Mouse (Mus musculus): ENCODE measurements around the gene Pnpla2. TPM values are rescaled to one million over a fixed set of nuclear protein-coding genes. Genes with fewer than 3 reads are reported as not detected.

The Pnpla2 gene
- polyA plus RNA-seq (2015; fragmentation: Illumina TruSeq; extraction: RNeasy Lipid Tissue Mini Kit (QIAGEN cat#74804); ENCODE audit: low read depth, low replicate concordance): 18.9 TPM

GRCm38 (mm10) chr7:141454967-141455551 is at the start of gene Pnpla2:
TSS of gene Pnpla2 (plus strand) at chr7:141455198.

GRCm38 (mm10) chr7:141413809-141414584 is 41.0 kb upstream of the Pnpla2 start, which contains the start of gene Gatd1:
TSS of gene Gatd1 (minus strand) at chr7:141414136.

GRCm38 (mm10) chr7:141429310-141429709 is 25.7 kb upstream of the Pnpla2 start, which contains the start of gene Cend1:
TSS of gene Cend1 (minus strand) at chr7:141429491.

GRCm38 (mm10) chr7:141437178-141438120 is 17.5 kb upstream of the Pnpla2 start, which contains the start of gene Slc25a22:
TSS of gene Slc25a22 (minus strand) at chr7:141437892.

GRCm38 (mm10) chr7:141443828-141444237 is 11.2 kb upstream of the Pnpla2 start, which contains the start of gene Pidd1:
TSS of gene Pidd1 (minus strand) at chr7:141444025.

GRCm38 (mm10) chr7:141447110-141447991 is 7.6 kb upstream of the Pnpla2 start, which contains the start of gene Rplp2:
TSS of gene Rplp2 (plus strand) at chr7:141447370.

GRCm38 (mm10) chr7:141460391-141461113 is 5.6 kb downstream of the Pnpla2 start, which contains the start of gene Cracr2b:
TSS of gene Cracr2b (plus strand) at chr7:141461094.

GRCm38 (mm10) chr7:141467230-141468030 is 12.4 kb downstream of the Pnpla2 start, which contains the start of gene Cd151:
TSS of gene Cd151 (plus strand) at chr7:141467392.

GRCm38 (mm10) chr7:141475011-141475804 is 20.2 kb downstream of the Pnpla2 start, which contains the start of the genes Polr2l and Tspan4:
TSS of gene Polr2l (minus strand) at chr7:141475132.
TSS of gene Tspan4 (plus strand) at chr7:141475240.

Other genes starting within 250 kb of the Pnpla2 start
- gene Lmntd2, start 241.1 kb upstream of the Pnpla2 start, polyA plus RNA-seq (2015; fragmentation: Illumina TruSeq; extraction: RNeasy Lipid Tissue Mini Kit (QIAGEN cat#74804); ENCODE audit: low read depth, low replicate concordance): not detected
- gene Rassf7, start 239.3 kb upstream of the Pnpla2 start, polyA plus RNA-seq (2015; fragmentation: Illumina TruSeq; extraction: RNeasy Lipid Tissue Mini Kit (QIAGEN cat#74804); ENCODE audit: low read depth, low replicate concordance): 2.9 TPM
- gene Phrf1, start 226.4 kb upstream of the Pnpla2 start, polyA plus RNA-seq (2015; fragmentation: Illumina TruSeq; extraction: RNeasy Lipid Tissue Mini Kit (QIAGEN cat#74804); ENCODE audit: low read depth, low replicate concordance): 41.3 TPM
- gene Irf7, start 188.7 kb upstream of the Pnpla2 start, polyA plus RNA-seq (2015; fragmentation: Illumina TruSeq; extraction: RNeasy Lipid Tissue Mini Kit (QIAGEN cat#74804); ENCODE audit: low read depth, low replicate concordance): 3.1 TPM
- not detected for gene Cdhr5, start 178.4 kb upstream of the Pnpla2 start, polyA plus RNA-seq (2015; fragmentation: Illumina TruSeq; extraction: RNeasy Lipid Tissue Mini Kit (QIAGEN cat#74804); ENCODE audit: low read depth, low replicate concordance)
- not detected for gene Sct, start 176.1 kb upstream of the Pnpla2 start, polyA plus RNA-seq (2015; fragmentation: Illumina TruSeq; extraction: RNeasy Lipid Tissue Mini Kit (QIAGEN cat#74804); ENCODE audit: low read depth, low replicate concordance)
- 0.25 TPM for gene Drd4, start 163.2 kb upstream of the Pnpla2 start, polyA plus RNA-seq (2015; fragmentation: Illumina TruSeq; extraction: RNeasy Lipid Tissue Mini Kit (QIAGEN cat#74804); ENCODE audit: low read depth, low replicate concordance)
- 47.0 TPM for gene Deaf1, start 127.5 kb upstream of the Pnpla2 start, polyA plus RNA-seq (2015; fragmentation: Illumina TruSeq; extraction: RNeasy Lipid Tissue Mini Kit (QIAGEN cat#74804); ENCODE audit: low read depth, low replicate concordance)
- 50.5 TPM for gene Tmem80, start 127.5 kb upstream of the Pnpla2 start, polyA plus RNA-seq (2015; fragmentation: Illumina TruSeq; extraction: RNeasy Lipid Tissue Mini Kit (QIAGEN cat#74804); ENCODE audit: low read depth, low replicate concordance)
- 6.6 TPM for gene Eps8l2, start 116.3 kb upstream of the Pnpla2 start, polyA plus RNA-seq (2015; fragmentation: Illumina TruSeq; extraction: RNeasy Lipid Tissue Mini Kit (QIAGEN cat#74804); ENCODE audit: low read depth, low replicate concordance)
- gene Taldo1, start 63.0 kb upstream of the Pnpla2 start, polyA plus RNA-seq (2015; fragmentation: Illumina TruSeq; extraction: RNeasy Lipid Tissue Mini Kit (QIAGEN cat#74804); ENCODE audit: low read depth, low replicate concordance): 181 TPM
- gene Gatd1, start 41.1 kb upstream of the Pnpla2 start, polyA plus RNA-seq (2015; fragmentation: Illumina TruSeq; extraction: RNeasy Lipid Tissue Mini Kit (QIAGEN cat#74804); ENCODE audit: low read depth, low replicate concordance): 34.3 TPM
- gene Cend1, start 25.7 kb upstream of the Pnpla2 start, polyA plus RNA-seq (2015; fragmentation: Illumina TruSeq; extraction: RNeasy Lipid Tissue Mini Kit (QIAGEN cat#74804); ENCODE audit: low read depth, low replicate concordance): 400 TPM
- 208 TPM for gene Slc25a22, start 17.3 kb upstream of the Pnpla2 start, polyA plus RNA-seq (2015; fragmentation: Illumina TruSeq; extraction: RNeasy Lipid Tissue Mini Kit (QIAGEN cat#74804); ENCODE audit: low read depth, low replicate concordance)
- gene Pidd1, start 11.2 kb upstream of the Pnpla2 start, polyA plus RNA-seq (2015; fragmentation: Illumina TruSeq; extraction: RNeasy Lipid Tissue Mini Kit (QIAGEN cat#74804); ENCODE audit: low read depth, low replicate concordance): 2.1 TPM
- gene Rplp2, start 7.8 kb upstream of the Pnpla2 start, polyA plus RNA-seq (2015; fragmentation: Illumina TruSeq; extraction: RNeasy Lipid Tissue Mini Kit (QIAGEN cat#74804); ENCODE audit: low read depth, low replicate concordance): 731 TPM
- gene Cracr2b, start 5.9 kb downstream of the Pnpla2 start, polyA plus RNA-seq (2015; fragmentation: Illumina TruSeq; extraction: RNeasy Lipid Tissue Mini Kit (QIAGEN cat#74804); ENCODE audit: low read depth, low replicate concordance): 4.0 TPM
- 42.1 TPM for gene Cd151, start 12.2 kb downstream of the Pnpla2 start, polyA plus RNA-seq (2015; fragmentation: Illumina TruSeq; extraction: RNeasy Lipid Tissue Mini Kit (QIAGEN cat#74804); ENCODE audit: low read depth, low replicate concordance)
- gene Polr2l, start 19.9 kb downstream of the Pnpla2 start, polyA plus RNA-seq (2015; fragmentation: Illumina TruSeq; extraction: RNeasy Lipid Tissue Mini Kit (QIAGEN cat#74804); ENCODE audit: low read depth, low replicate concordance): 45.8 TPM
- gene Tspan4, start 20.0 kb downstream of the Pnpla2 start, polyA plus RNA-seq (2015; fragmentation: Illumina TruSeq; extraction: RNeasy Lipid Tissue Mini Kit (QIAGEN cat#74804); ENCODE audit: low read depth, low replicate concordance): 20.6 TPM
- gene Chid1, start 84.7 kb downstream of the Pnpla2 start, polyA plus RNA-seq (2015; fragmentation: Illumina TruSeq; extraction: RNeasy Lipid Tissue Mini Kit (QIAGEN cat#74804); ENCODE audit: low read depth, low replicate concordance): 71.2 TPM
- 97.0 TPM for gene Ap2a2, start 107.0 kb downstream of the Pnpla2 start, polyA plus RNA-seq (2015; fragmentation: Illumina TruSeq; extraction: RNeasy Lipid Tissue Mini Kit (QIAGEN cat#74804); ENCODE audit: low read depth, low replicate concordance)
- gene Muc6, start 200.1 kb downstream of the Pnpla2 start, polyA plus RNA-seq (2015; fragmentation: Illumina TruSeq; extraction: RNeasy Lipid Tissue Mini Kit (QIAGEN cat#74804); ENCODE audit: low read depth, low replicate concordance): not detected
- gene Muc2, start 235.1 kb downstream of the Pnpla2 start, polyA plus RNA-seq (2015; fragmentation: Illumina TruSeq; extraction: RNeasy Lipid Tissue Mini Kit (QIAGEN cat#74804); ENCODE audit: low read depth, low replicate concordance): not detected